Mouse (Mus musculus) subcutaneous adipose tissue, adult 2 months (tissue): ENCODE results near the gene Rrbp1. TPM values are rescaled to one million over a fixed set of nuclear protein-coding genes. Genes with fewer than 3 reads are reported as not detected.

Experiments
- polyA plus RNA-seq: library from polyadenylated mRNA; depleted of rRNA; stranded (reverse); fragments of >200 nt; gene quantifications from 2 replicates; pipeline ENCODE4 v1.2.3, GENCODE M21; 2012; ENCODE audit warnings: low replicate concordance; rRNA removed

Gene Rrbp1
- 101 and 133 TPM in 2 replicates for polyA plus RNA-seq

GRCm38 (mm10) chr2:144011080-144011551 lies at the start of gene Rrbp1:
TSS of gene Rrbp1 (minus strand) at chr2:144011263.

DNA sequence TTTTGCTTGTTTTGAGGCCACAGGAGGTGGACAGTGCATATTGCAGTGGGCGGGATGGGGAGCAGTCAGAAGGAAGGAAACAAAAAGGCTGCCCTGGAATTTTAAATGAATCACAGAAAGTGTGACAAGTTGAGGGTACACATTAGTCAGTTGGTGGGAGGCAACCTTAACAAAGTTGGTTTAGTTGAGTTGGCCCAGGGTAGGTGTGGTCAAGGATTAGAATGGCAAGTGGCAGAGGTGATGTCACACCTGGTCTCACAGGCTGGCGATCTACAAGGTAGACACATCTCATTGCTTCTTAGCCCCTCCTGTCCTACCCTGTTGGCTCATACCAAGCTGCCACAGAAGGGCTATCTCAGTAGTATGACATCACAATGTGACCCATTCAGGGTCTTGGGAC lies 21.6 kb upstream of the Rrbp1 start, which contains the start of gene Banf2:
Gene Banf2, plus strand, starts transcription at position 396 of the 400 bp plus-strand sequence.

GRCm38 (mm10) chr2:143914760-143915599 lies 96.1 kb downstream of the Rrbp1 start, which contains the start of gene Dstn:
TSS of gene Dstn (plus strand) at chr2:143915320.

Other genes with a start within 250 kb of the Rrbp1 start
- gene Bfsp1, start 148.1 kb downstream of the Rrbp1 start, polyA plus RNA-seq, result 0.85 and 1.2 TPM in 2 replicates
- gene Dstn, start 95.9 kb downstream of the Rrbp1 start, polyA plus RNA-seq, result 53.3 and 109 TPM in 2 replicates
- gene Banf2, start 21.8 kb upstream of the Rrbp1 start, polyA plus RNA-seq, result not detected in 2 replicates